Comparison of ENCODE assay signal across 24 mouse cellular contexts in the genomic region with DNA sequence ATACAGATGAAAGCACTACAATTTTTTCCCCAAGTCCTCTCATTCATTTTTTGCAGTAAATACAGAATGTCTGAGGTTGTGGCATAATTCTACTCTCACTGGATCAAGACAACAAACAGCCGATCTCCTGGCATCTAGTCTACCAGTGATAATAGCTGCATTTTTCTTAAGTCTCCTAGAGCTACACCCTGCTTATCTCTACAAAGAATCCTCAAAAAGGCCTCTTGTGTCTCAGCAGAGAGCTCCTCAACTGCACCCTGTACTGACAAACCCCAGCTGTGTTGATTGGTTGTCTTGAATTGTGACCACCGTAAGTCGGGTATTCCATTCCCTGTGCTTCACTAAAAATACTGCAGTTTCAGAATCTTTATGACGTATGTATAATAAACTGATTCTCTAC.
DNase-seq lines count a peak whose midpoint lies in the region; ATAC-seq lines count a peak whose summit lies in the region.
"Had no signal": no experiment of that assay in that cellular context is flagged by ENCODE, and none has a peak within 500 bp of the region (broad histone marks: within the 10 kb centered on the region; RNA-seq: fewer than 3 reads in every experiment).

No protein-coding gene starts in this region.

- peaks cover 3% of the 10 kb centered on the region; the same call in 1 of the 2 replicates for H3K4me1 ChIP-seq in liver, embryonic 11.5 days (replicated peaks; ENCODE audit: control insufficient read depth, insufficient read depth, low read length)
- H3K4me1 ChIP-seq in liver, embryonic 15.5 days (replicated peaks) = peaks cover 5% of the 10 kb centered on the region
- H3K4me1 ChIP-seq in midbrain, embryonic 15.5 days = no peaks in the 10 kb centered on the region
- H3K4me1 ChIP-seq: forebrain, embryonic 10.5 days had no signal

- no peaks in the 10 kb centered on the region for H3K27me3 ChIP-seq in liver, embryonic 11.5 days (replicated peaks; ENCODE audit: control insufficient read depth, insufficient read depth, low read length)
- H3K27me3 ChIP-seq in liver, embryonic 15.5 days = no peaks in the 10 kb centered on the region
- H3K27me3 ChIP-seq in midbrain, embryonic 15.5 days (replicated peaks) = no peaks in the 10 kb centered on the region
- H3K27me3 ChIP-seq: forebrain, embryonic 13.5 days; heart, embryonic 13.5 days; Patski had no signal

- no peak for DNase-seq in liver, embryonic 11.5 days (ENCODE audit: low spot score)
- no peak for DNase-seq in liver
- peak; percentile 9 for DNase-seq in c-Kit-positive CD71-positive TER-119-positive erythroid progenitor cells, embryonic 14.5 days (ENCODE audit: low spot score)
- no peak for DNase-seq in left cerebral cortex, adult 18-20 months (ENCODE audit: low spot score in 2 of 2)
- DNase-seq: adrenal gland, adult 2 months; adrenal gland, postnatal 14 days; cerebellum, adult 18-20 months; cerebellum, adult 9-10 months; cerebellum, postnatal 14 days; gastrocnemius, postnatal 10 days; gastrocnemius, postnatal 36 days; heart, adult 2 months; heart, postnatal 14 days; heart, postnatal 4 days had no signal

- peak; percentile 88 for ATAC-seq in liver, embryonic 11.5 days (replicated peaks; ENCODE audit: low FRiP score)
- ATAC-seq in liver, embryonic 15.5 days (ENCODE audit: insufficient read depth) = peak; percentile 66
- no peak for ATAC-seq in midbrain, embryonic 15.5 days (replicated peaks)
- ATAC-seq: forebrain, embryonic 13.5 days; forebrain, embryonic 16.5 days; hindbrain, postnatal 0 days; Patski had no signal

- H3K9ac ChIP-seq in liver, embryonic 11.5 days (ENCODE audit: low read depth, low read length) = no peak overlapping the region
- no peak overlapping the region for H3K9ac ChIP-seq in liver, embryonic 15.5 days
- no peak overlapping the region for H3K9ac ChIP-seq in midbrain, embryonic 15.5 days
- H3K9ac ChIP-seq: forebrain, embryonic 13.5 days; heart, embryonic 13.5 days; hindbrain, embryonic 14.5 days had no signal

- no peak overlapping the region for H3K4me3 ChIP-seq in liver, embryonic 11.5 days (ENCODE audit: low read depth, low read length)
- H3K4me3 ChIP-seq in liver, embryonic 15.5 days (replicated peaks) = no peak overlapping the region
- no peak overlapping the region for H3K4me3 ChIP-seq in midbrain, embryonic 15.5 days
- H3K4me3 ChIP-seq: forebrain, embryonic 10.5 days; forebrain, embryonic 13.5 days; heart, adult 2 months; heart, embryonic 10.5 days; heart, embryonic 13.5 days had no signal

- H3K4me2 ChIP-seq in liver, embryonic 11.5 days = peak overlapping the region; percentile 17; the same call in 1 of the 2 replicates
- peak overlapping the region; percentile 10; the same call in 1 of the 2 replicates for H3K4me2 ChIP-seq in liver, embryonic 15.5 days
- H3K4me2 ChIP-seq in midbrain, embryonic 15.5 days = no peak overlapping the region
- H3K4me2 ChIP-seq: forebrain, embryonic 13.5 days; heart, embryonic 13.5 days; hindbrain, embryonic 14.5 days had no signal

- 58% methylated on average over 4 of the region's 4 CpGs for WGBS in liver, embryonic 11.5 days
- WGBS in liver, embryonic 15.5 days (ENCODE audit: insufficient replicate concordance) = 30% methylated on average over 4 of the region's 4 CpGs
- 76% methylated on average over 4 of the region's 4 CpGs for WGBS in midbrain, embryonic 15.5 days

- no peaks in the 10 kb centered on the region for H3K36me3 ChIP-seq in liver, embryonic 11.5 days (ENCODE audit: control insufficient read depth, insufficient read depth, low read length)
- H3K36me3 ChIP-seq in liver, embryonic 15.5 days (replicated peaks) = no peaks in the 10 kb centered on the region
- H3K36me3 ChIP-seq in midbrain, embryonic 15.5 days (replicated peaks) = no peaks in the 10 kb centered on the region

- no peaks in the 10 kb centered on the region for H3K9me3 ChIP-seq in liver, embryonic 11.5 days (ENCODE audit: control insufficient read depth, low read length)
- H3K9me3 ChIP-seq in liver, embryonic 15.5 days (replicated peaks) = no peaks in the 10 kb centered on the region
- no peaks in the 10 kb centered on the region for H3K9me3 ChIP-seq in midbrain, embryonic 15.5 days
- H3K9me3 ChIP-seq: forebrain, embryonic 10.5 days; forebrain, embryonic 13.5 days; heart, embryonic 10.5 days; heart, embryonic 13.5 days had no signal

- no peak overlapping the region for H3K27ac ChIP-seq in liver, embryonic 11.5 days (ENCODE audit: low read depth, low read length)
- H3K27ac ChIP-seq in liver, embryonic 15.5 days (replicated peaks) = no peak overlapping the region
- no peak overlapping the region for H3K27ac ChIP-seq in midbrain, embryonic 15.5 days
- H3K27ac ChIP-seq: forebrain, embryonic 10.5 days; forebrain, embryonic 13.5 days; heart, adult 2 months; heart, embryonic 10.5 days; heart, embryonic 13.5 days; hindbrain, embryonic 14.5 days; hindbrain, postnatal 0 days had no signal
